Mouse (Mus musculus) heart, postnatal 0 days (tissue): ENCODE measurements at regions not wholly inside any gene's neighbourhood (a gene's known extent, or its start where the extent isn't known, plus 50 kb on each side); places are given as distances from the start of the nearest gene placed in this dataset.

Experiments
- ATAC-seq: fragments of 200-750 bp; cut with Nextera tagmentation; 2 replicates; pipeline ENCODE4 v1.8.0; 2017; ENCODE audit warnings: low read depth, moderate number of reproducible peaks, moderate library complexity; ENCODE audit not compliant: insufficient read depth
- DNase-seq: peaks from one replicate; pipeline ENCODE4 v3.0.0-alpha.2; 2016; ENCODE audit warnings: low spot score
- H3K27ac ChIP-seq: fragments of 300-500 bp; sonication (generic); 2 replicates; pipeline ENCODE4 v1.5.1; 2014; ENCODE audit warnings: low read depth, mild to moderate bottlenecking
- H3K27me3 ChIP-seq: fragments of 300-500 bp; sonication (generic); 2 replicates; pipeline ENCODE4 v1.6.1; 2014; ENCODE audit warnings: low read length, mixed read lengths; ENCODE audit not compliant: control insufficient read depth, insufficient read depth
- H3K36me3 ChIP-seq: fragments of 300-500 bp; sonication (generic); replicated peaks from 2 replicates; pipeline ENCODE4 v1.6.1; 2014; ENCODE audit warnings: low read length, mixed read lengths; ENCODE audit not compliant: control insufficient read depth, insufficient read depth
- H3K4me1 ChIP-seq: fragments of 300-500 bp; sonication (generic); 2 replicates; pipeline ENCODE4 v1.6.1; 2014; ENCODE audit warnings: antibody characterized with exemption; ENCODE audit not compliant: control insufficient read depth, insufficient read depth
- H3K4me2 ChIP-seq: fragments of 300-500 bp; sonication (generic); 2 replicates; pipeline ENCODE4 v1.6.1; 2014; ENCODE audit warnings: low read depth, mild to moderate bottlenecking, low read length, moderate library complexity
- H3K4me3 ChIP-seq: fragments of 300-500 bp; sonication (generic); 2 replicates; pipeline ENCODE4 v1.5.1; 2014; ENCODE audit warnings: low read depth, low read length
- H3K9ac ChIP-seq: fragments of 300-500 bp; sonication (generic); replicated peaks from 2 replicates; pipeline ENCODE4 v1.6.1; 2014; ENCODE audit warnings: low read depth, low read length, mixed read lengths
- H3K9me3 ChIP-seq: fragments of 300-500 bp; sonication (generic); replicated peaks from 2 replicates; pipeline ENCODE4 v1.6.1; 2016; ENCODE audit warnings: low read length; ENCODE audit not compliant: control insufficient read depth
- CTCF ChIP-seq: IDR thresholded peaks from 2 replicates; pipeline ENCODE4 v1.5.1; 2016; ENCODE audit warnings: antibody characterized with exemption, control low read depth, low read depth
- EP300 ChIP-seq: IDR thresholded peaks from 2 replicates; pipeline ENCODE4 v1.6.1; 2016; ENCODE audit warnings: antibody characterized with exemption, low read depth
- WGBS: fragments of 180-500 bp; shearing (Covaris S2); extraction: QIAGEN DNeasy Blood & Tissue Kit; methylation state at CpG from one replicate; pipeline ENCODE4 v1.1.7; 2014; 5-methylcytosine and 5-hydroxymethylcytosine counted together

DNA sequence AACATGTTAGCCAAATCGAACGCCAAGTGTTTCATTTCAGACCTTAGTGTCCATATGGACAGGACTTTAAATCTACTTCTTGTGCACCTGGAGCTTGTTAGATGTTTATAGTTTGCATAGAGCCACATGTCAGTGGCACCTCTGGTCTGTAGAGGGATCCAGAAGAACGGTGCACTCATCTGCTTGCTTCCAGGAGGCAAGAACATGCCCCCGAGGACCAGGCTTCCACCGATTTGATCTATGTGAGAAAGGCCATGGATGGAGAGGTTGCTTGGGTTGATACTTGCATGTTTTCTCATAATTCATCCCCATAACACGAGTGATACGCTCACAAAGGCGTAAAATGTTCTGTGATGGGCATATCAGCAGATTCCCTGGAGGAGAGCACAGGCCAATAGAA lies 177.8 kb downstream of the Enc1 start:
- ATAC-seq = no peak
- H3K9ac ChIP-seq = no peak overlapping the region
- DNase-seq = no peak
- H3K9me3 ChIP-seq = no peaks in the 10 kb centered on the region
- no peak overlapping the region for H3K4me2 ChIP-seq
- no peaks in the 10 kb centered on the region for H3K4me1 ChIP-seq
- H3K36me3 ChIP-seq = no peaks in the 10 kb centered on the region
- no peak for TF ChIP-seq CTCF
- TF ChIP-seq EP300 = no peak
- peaks cover 22% of the 10 kb centered on the region; the same call in 1 of the 2 replicates for H3K27me3 ChIP-seq
- WGBS = 71% methylated on average over 8 of the region's 8 CpGs
- H3K27ac ChIP-seq = no peak overlapping the region
- no peak overlapping the region for H3K4me3 ChIP-seq

DNA sequence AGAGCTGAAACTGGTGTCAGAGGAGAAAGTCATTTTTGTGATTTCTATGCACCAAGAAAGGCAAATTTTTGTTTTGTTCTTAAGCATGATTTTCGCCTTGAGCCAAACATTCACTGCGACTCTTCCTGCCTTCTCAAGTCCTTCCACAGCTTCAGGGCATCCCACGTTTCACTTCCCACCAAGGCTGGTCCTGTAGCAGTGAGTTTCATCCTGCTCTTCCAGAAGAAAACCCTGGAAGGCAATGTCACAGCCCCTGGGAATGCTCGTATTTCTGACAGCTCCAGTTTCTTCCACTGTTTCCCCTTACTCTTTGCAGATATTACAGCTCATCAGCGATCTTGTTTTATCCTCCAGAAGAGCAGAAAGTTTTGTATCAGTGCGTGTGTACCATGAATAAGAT lies 177.2 kb downstream of the Enc1 start:
- peaks cover 24% of the 10 kb centered on the region; the same call in 1 of the 2 replicates for H3K27me3 ChIP-seq
- ATAC-seq (no peak), DNase-seq (no peak)
- WGBS = 71% methylated on average over 6 of the region's 6 CpGs
- no peaks in the 10 kb centered on the region for H3K9me3 ChIP-seq
- H3K9ac ChIP-seq = no peak overlapping the region
- TF ChIP-seq EP300 = no peak
- TF ChIP-seq CTCF = no peak
- H3K4me3 ChIP-seq = no peak overlapping the region
- H3K4me2 ChIP-seq = no peak overlapping the region
- H3K4me1 ChIP-seq = no peaks in the 10 kb centered on the region
- H3K27ac ChIP-seq = no peak overlapping the region
- no peaks in the 10 kb centered on the region for H3K36me3 ChIP-seq

DNA sequence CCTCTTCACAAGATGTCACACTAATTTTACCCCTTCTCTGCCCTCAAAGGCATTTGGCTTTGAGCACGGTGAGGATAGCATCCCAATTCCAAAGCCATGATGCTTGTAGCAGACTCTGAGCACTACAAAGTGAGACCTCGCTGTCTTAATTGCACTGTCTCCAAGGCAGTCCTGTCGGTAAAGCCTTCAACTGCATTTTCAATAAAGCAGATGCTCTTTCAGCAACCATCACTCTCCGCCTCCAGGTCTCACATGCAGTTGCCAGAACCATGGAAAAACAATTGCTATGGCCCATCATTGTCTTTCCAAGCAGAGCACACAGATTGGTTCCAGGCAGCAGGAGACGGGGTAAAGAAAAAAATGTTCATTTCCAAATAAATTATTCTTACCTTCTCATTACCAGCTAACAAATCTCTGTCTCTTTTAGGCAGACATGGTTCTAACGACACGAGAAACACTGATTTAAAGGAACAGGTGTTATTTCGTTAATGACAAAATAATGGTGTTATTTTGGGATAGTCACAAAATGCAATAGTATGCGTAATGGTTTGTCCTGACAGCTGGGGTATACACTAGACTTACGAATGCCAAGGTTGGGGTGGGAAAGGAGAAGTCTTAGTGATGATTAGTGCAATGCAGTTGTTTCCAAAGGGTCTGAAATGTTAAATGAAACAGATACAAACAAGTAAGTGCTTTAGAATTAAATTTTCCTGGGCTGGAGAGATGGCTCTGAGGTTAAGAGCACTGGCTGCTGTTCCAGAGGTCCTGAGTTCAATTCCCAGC lies 175.2 kb downstream of the Enc1 start:
- WGBS = 77% methylated on average over 10 of the region's 10 CpGs
- no peak overlapping the region for H3K4me2 ChIP-seq
- no peak overlapping the region for H3K4me3 ChIP-seq
- H3K27me3 ChIP-seq = peaks cover 22% of the 10 kb centered on the region; the same call in 1 of the 2 replicates
- DNase-seq (no peak), ATAC-seq (no peak)
- H3K4me1 ChIP-seq = no peaks in the 10 kb centered on the region
- no peak for TF ChIP-seq CTCF
- TF ChIP-seq EP300 = no peak
- no peak overlapping the region for H3K9ac ChIP-seq
- H3K9me3 ChIP-seq = no peaks in the 10 kb centered on the region
- no peaks in the 10 kb centered on the region for H3K36me3 ChIP-seq
- H3K27ac ChIP-seq = no peak overlapping the region

DNA sequence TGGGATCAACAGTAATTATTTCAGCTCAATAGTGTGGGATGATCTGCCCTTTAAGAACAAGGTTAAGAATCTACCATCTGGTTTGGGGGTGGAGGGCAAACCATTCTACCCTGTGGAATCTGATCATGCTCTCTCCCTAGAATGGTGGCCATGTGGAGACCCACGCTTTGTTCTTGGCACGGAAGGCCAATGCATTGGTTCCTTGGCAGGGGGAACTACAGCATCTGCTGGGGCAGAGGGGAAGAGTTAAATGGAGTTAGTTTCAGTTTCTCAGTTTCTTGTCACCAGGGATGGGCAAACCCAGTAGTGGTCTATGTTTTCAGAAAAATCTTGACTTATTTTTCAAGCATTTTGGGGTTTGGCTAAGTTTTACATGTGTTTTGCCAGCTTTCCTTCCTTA lies 174.5 kb downstream of the Enc1 start:
- Histone ChIP-seq H3K4me2 (no peak overlapping the region), H3K36me3 (no peaks in the 10 kb centered on the region), H3K9ac (no peak overlapping the region), H3K4me1 (no peaks in the 10 kb centered on the region), H3K9me3 (no peaks in the 10 kb centered on the region), H3K4me3 (no peak overlapping the region), H3K27ac (no peak overlapping the region), H3K27me3 (peaks cover 25% of the 10 kb centered on the region; the same call in 1 of the 2 replicates)
- DNase-seq (no peak), ATAC-seq (no peak)
- TF ChIP-seq CTCF (no peak), EP300 (no peak)
- WGBS = 84% methylated on average over 2 of the region's 2 CpGs

DNA sequence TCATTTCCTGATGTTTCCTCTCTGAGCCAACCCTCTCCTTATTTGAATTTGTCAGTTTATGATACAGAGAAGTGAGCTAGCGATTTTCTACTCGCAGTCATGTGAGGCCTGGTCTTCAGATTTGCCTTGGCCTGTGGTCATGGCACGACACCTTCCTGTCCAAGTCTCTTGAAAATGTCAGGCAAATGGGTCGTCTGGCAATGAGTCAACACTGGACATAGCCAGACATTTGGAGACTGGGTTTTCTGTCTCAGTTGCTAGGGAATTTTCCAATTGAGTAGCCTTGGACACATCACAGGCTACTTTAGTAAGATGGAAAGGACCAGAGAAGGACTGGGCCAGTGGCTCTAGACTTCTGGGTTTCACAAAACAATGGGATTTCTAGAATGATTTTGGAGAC lies 171.2 kb downstream of the Enc1 start:
- 77% methylated on average over 4 of the region's 4 CpGs for WGBS
- H3K9ac ChIP-seq = no peak overlapping the region
- ATAC-seq (no peak), DNase-seq (no peak)
- TF ChIP-seq EP300 (no peak), CTCF (no peak)
- H3K4me2 ChIP-seq = no peak overlapping the region
- H3K4me3 ChIP-seq = no peak overlapping the region
- peaks cover 21% of the 10 kb centered on the region for H3K27me3 ChIP-seq
- H3K36me3 ChIP-seq = no peaks in the 10 kb centered on the region
- no peak overlapping the region for H3K27ac ChIP-seq
- peaks cover 9% of the 10 kb centered on the region; the same call in 1 of the 2 replicates for H3K4me1 ChIP-seq
- no peaks in the 10 kb centered on the region for H3K9me3 ChIP-seq
